Mouse (Mus musculus): ENCODE data around the gene Als2cl. TPM values are rescaled to one million over a fixed set of nuclear protein-coding genes. Genes with fewer than 3 reads are reported as not detected.

The Als2cl gene
- total and polyA plus RNA-seq, 2 experiments from 2014 or later = 2.1 to 5.5 TPM

GRCm38 (mm10) chr9:110907838-110908630 lies 28.4 kb downstream of the Als2cl start:
- H3K4me3 ChIP-seq (ENCODE audit: low read depth, low read length) = no peak overlapping the region
- no peaks in the 10 kb centered on the region for H3K27me3 ChIP-seq (ENCODE audit: control insufficient read depth, insufficient read depth, low read length)
- no peak for ATAC-seq (ENCODE audit: insufficient read depth, low read depth)
- no peaks in the 10 kb centered on the region for H3K9me3 ChIP-seq (replicated peaks; ENCODE audit: control insufficient read depth, low read length)
- no peaks in the 10 kb centered on the region for H3K36me3 ChIP-seq (replicated peaks; ENCODE audit: control insufficient read depth, insufficient read depth, low read length)
- no peak overlapping the region for H3K4me2 ChIP-seq (ENCODE audit: low read depth, low read length)
- H3K27ac ChIP-seq (ENCODE audit: low read depth) = peak overlapping the region; percentile 57; the same call in 1 of the 2 replicates
- H3K4me1 ChIP-seq (ENCODE audit: control insufficient read depth, insufficient read depth) = no peaks in the 10 kb centered on the region
- TF ChIP-seq CTCF (IDR thresholded peaks at IDR 0.05; ENCODE audit: low read depth) (no peak), EP300 (IDR thresholded peaks at IDR 0.05; ENCODE audit: low read depth) (no peak)
- no peak overlapping the region for H3K9ac ChIP-seq (replicated peaks; ENCODE audit: low read depth, low read length)
- no peak for DNase-seq (ENCODE audit: low spot score)
- WGBS = 74% methylated on average over 4 of the region's 4 CpGs

GRCm38 (mm10) chr9:110908631-110909016 lies 29.0 kb downstream of the Als2cl start:
- WGBS = 79% methylated on average over 3 of the region's 3 CpGs
- no peak for ATAC-seq (ENCODE audit: insufficient read depth, low read depth)

GRCm38 (mm10) chr9:110909371-110909967 lies 29.8 kb downstream of the Als2cl start:
- Histone ChIP-seq H3K4me1 (ENCODE audit: control insufficient read depth, insufficient read depth) (no peaks in the 10 kb centered on the region), H3K27me3 (ENCODE audit: control insufficient read depth, insufficient read depth, low read length) (no peaks in the 10 kb centered on the region), H3K4me3 (ENCODE audit: low read depth, low read length) (no peak overlapping the region), H3K4me2 (ENCODE audit: low read depth, low read length) (no peak overlapping the region), H3K27ac (ENCODE audit: low read depth) (no peak overlapping the region), H3K9me3 (replicated peaks; ENCODE audit: control insufficient read depth, low read length) (no peaks in the 10 kb centered on the region), H3K36me3 (replicated peaks; ENCODE audit: control insufficient read depth, insufficient read depth, low read length) (no peaks in the 10 kb centered on the region), H3K9ac (replicated peaks; ENCODE audit: low read depth, low read length) (no peak overlapping the region)
- DNase-seq (ENCODE audit: low spot score) = no peak
- ATAC-seq (ENCODE audit: insufficient read depth, low read depth) = no peak
- TF ChIP-seq EP300 (IDR thresholded peaks at IDR 0.05; ENCODE audit: low read depth) = no peak
- no peak for TF ChIP-seq CTCF (IDR thresholded peaks at IDR 0.05; ENCODE audit: low read depth)
- WGBS = 67% methylated on average over 6 of the region's 6 CpGs

More at GRCm38 (mm10) chr9:110908631-110909016, 29.0 kb downstream of the Als2cl start:
- Histone ChIP-seq H3K36me3 (replicated peaks; ENCODE audit: control insufficient read depth, insufficient read depth, low read length) (no peaks in the 10 kb centered on the region), H3K4me3 (ENCODE audit: low read depth, low read length) (no peak overlapping the region), H3K27ac (ENCODE audit: low read depth) (no peak overlapping the region; the same call in 1 of the 2 replicates), H3K4me1 (ENCODE audit: control insufficient read depth, insufficient read depth) (no peaks in the 10 kb centered on the region), H3K9ac (replicated peaks; ENCODE audit: low read depth, low read length) (no peak overlapping the region), H3K4me2 (ENCODE audit: low read depth, low read length) (no peak overlapping the region), H3K27me3 (ENCODE audit: control insufficient read depth, insufficient read depth, low read length) (no peaks in the 10 kb centered on the region), H3K9me3 (replicated peaks; ENCODE audit: control insufficient read depth, low read length) (no peaks in the 10 kb centered on the region)
- TF ChIP-seq EP300 (IDR thresholded peaks at IDR 0.05; ENCODE audit: low read depth) = no peak
- TF ChIP-seq CTCF (IDR thresholded peaks at IDR 0.05; ENCODE audit: low read depth) = no peak
- no peak for DNase-seq (ENCODE audit: low spot score)

- Histone ChIP-seq H3K9me3 (replicated peaks; ENCODE audit: control insufficient read depth, low read length) (no peaks in the 10 kb centered on the region), H3K27ac (ENCODE audit: low read depth) (no peak overlapping the region), H3K4me2 (ENCODE audit: low read depth, low read length) (no peak overlapping the region), H3K4me3 (ENCODE audit: low read depth, low read length) (no peak overlapping the region), H3K27me3 (ENCODE audit: control insufficient read depth, insufficient read depth, low read length) (no peaks in the 10 kb centered on the region), H3K4me1 (ENCODE audit: control insufficient read depth, insufficient read depth) (no peaks in the 10 kb centered on the region), H3K36me3 (replicated peaks; ENCODE audit: control insufficient read depth, insufficient read depth, low read length) (no peaks in the 10 kb centered on the region), H3K9ac (replicated peaks; ENCODE audit: low read depth, low read length) (no peak overlapping the region)
- TF ChIP-seq CTCF (IDR thresholded peaks at IDR 0.05; ENCODE audit: low read depth) (no peak), EP300 (IDR thresholded peaks at IDR 0.05; ENCODE audit: low read depth) (no peak)
- ATAC-seq (ENCODE audit: insufficient read depth, low read depth) (no peak), DNase-seq (ENCODE audit: low spot score) (no peak)
- WGBS = 51% methylated on average over 21 of the region's 21 CpGs
Measured at GRCm38 (mm10) chr9:110914631-110915236, 35.1 kb downstream of the Als2cl start.

GRCm38 (mm10) chr9:110915466-110915865 lies 35.8 kb downstream of the Als2cl start:
- no peaks in the 10 kb centered on the region for H3K27me3 ChIP-seq (ENCODE audit: control insufficient read depth, insufficient read depth, low read length)
- H3K27ac ChIP-seq (ENCODE audit: low read depth) = no peak overlapping the region
- WGBS = 65% methylated on average over 8 of the region's 8 CpGs
- no peaks in the 10 kb centered on the region for H3K36me3 ChIP-seq (replicated peaks; ENCODE audit: control insufficient read depth, insufficient read depth, low read length)
- ATAC-seq (ENCODE audit: insufficient read depth, low read depth) = no peak
- H3K9me3 ChIP-seq (replicated peaks; ENCODE audit: control insufficient read depth, low read length) = no peaks in the 10 kb centered on the region
- H3K9ac ChIP-seq (replicated peaks; ENCODE audit: low read depth, low read length) = no peak overlapping the region
- no peaks in the 10 kb centered on the region for H3K4me1 ChIP-seq (ENCODE audit: control insufficient read depth, insufficient read depth)
- H3K4me3 ChIP-seq (ENCODE audit: low read depth, low read length) = no peak overlapping the region
- no peak for DNase-seq (ENCODE audit: low spot score)
- no peak for TF ChIP-seq CTCF (IDR thresholded peaks at IDR 0.05; ENCODE audit: low read depth)
- no peak for TF ChIP-seq EP300 (IDR thresholded peaks at IDR 0.05; ENCODE audit: low read depth)
- no peak overlapping the region for H3K4me2 ChIP-seq (ENCODE audit: low read depth, low read length)
